Mouse (Mus musculus): ENCODE results near the gene Pacsin1. TPM values are rescaled to one million over a fixed set of nuclear protein-coding genes. Genes with fewer than 3 reads are reported as not detected.

Gene Pacsin1
- polyA plus RNA-seq, 1 experiment from 2014 or later: 1.9 TPM

DNA sequence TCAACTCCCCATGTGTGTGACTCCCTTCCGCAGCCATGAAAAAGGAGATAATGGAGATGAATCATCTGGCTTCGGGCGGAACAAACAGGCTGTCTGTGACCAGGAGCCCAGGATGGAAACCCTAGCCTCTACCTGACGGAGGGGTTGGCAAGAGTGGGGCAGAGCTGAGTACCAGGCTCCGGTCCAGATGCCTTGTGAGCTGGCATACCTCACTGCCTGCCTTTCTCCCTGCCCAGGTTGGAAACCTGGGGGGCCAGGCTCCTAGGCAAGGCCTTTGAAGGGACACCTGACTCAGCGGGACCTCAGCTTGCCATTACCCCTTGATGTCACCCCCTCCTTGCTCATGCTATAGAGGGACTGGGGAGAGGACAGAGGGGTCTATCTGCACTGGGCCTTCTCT lies 85.7 kb downstream of the Pacsin1 start:
- H3K9me3 ChIP-seq: no peaks in the 10 kb centered on the region
- no peaks in the 10 kb centered on the region for H3K27me3 ChIP-seq (replicated peaks)
- no peak for ATAC-seq (ENCODE audit: insufficient read depth, low FRiP score, low read depth)
- no peak overlapping the region for H3K4me2 ChIP-seq
- H3K36me3 ChIP-seq: no peaks in the 10 kb centered on the region
- no peak overlapping the region for H3K27ac ChIP-seq
- H3K4me1 ChIP-seq: 0 out of 2 replicates have a peak, but pooled peaks cover 4% of the 10 kb centered on the region
- H3K4me3 ChIP-seq (replicated peaks): no peak overlapping the region
- H3K9ac ChIP-seq: no peak overlapping the region
- 80% methylated on average over 6 of the region's 6 CpGs for WGBS

DNA sequence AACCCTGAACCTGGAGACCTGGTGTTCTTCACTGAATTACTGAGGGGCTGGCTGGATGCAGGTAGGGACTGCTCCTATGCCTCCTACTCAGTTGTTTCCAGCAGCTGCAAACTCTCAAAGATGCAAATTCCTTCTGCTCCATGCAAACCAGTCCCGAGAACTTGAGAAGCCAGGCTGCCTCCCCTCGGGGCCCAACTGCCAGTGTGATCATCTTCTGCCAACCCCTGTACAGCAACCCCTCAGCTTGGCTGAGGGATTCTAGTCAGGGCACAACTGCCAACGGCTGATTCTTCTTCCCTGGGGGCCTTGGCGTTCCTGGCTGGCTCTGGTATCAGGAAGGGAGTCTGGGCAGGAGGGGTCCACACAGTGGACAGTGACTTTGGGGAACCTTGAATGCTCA lies 91.1 kb downstream of the Pacsin1 start:
- Histone ChIP-seq H3K9ac (no peak overlapping the region), H3K9me3 (no peaks in the 10 kb centered on the region), H3K4me2 (no peak overlapping the region), H3K27me3 (replicated peaks) (no peaks in the 10 kb centered on the region), H3K27ac (no peak overlapping the region), H3K4me3 (replicated peaks) (no peak overlapping the region), H3K4me1 (0 out of 2 replicates have a peak, but pooled peaks cover 5% of the 10 kb centered on the region), H3K36me3 (no peaks in the 10 kb centered on the region)
- WGBS: 53% methylated on average over 4 of the region's 4 CpGs
- ATAC-seq (ENCODE audit: insufficient read depth, low FRiP score, low read depth): no peak

DNA sequence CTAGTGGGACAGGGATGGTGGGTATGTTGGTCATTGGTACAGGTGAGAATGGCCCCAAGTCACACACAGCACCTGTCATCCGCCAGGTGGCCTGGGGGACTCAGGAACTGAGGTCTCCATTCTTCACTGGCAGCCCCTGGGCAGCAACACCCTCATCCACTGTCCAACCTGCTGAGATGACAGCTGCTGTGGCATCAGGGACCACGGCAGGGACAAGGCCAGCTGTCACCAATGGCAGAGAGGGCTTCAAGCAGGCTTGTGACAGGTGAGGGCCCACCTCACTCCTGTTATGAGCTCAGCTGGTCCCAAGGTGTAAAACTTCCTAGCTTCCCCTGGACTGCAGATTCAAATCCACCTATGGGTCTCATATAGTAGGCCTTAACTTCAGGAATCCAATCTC lies 92.8 kb downstream of the Pacsin1 start:
- 84% methylated on average over 2 of the region's 2 CpGs for WGBS
- H3K36me3 ChIP-seq: no peaks in the 10 kb centered on the region
- H3K27me3 ChIP-seq (replicated peaks): no peaks in the 10 kb centered on the region
- no peak overlapping the region for H3K27ac ChIP-seq
- H3K4me2 ChIP-seq: no peak overlapping the region
- H3K9ac ChIP-seq: no peak overlapping the region
- H3K4me1 ChIP-seq: 0 out of 2 replicates have a peak, but pooled peaks cover 5% of the 10 kb centered on the region
- no peak for ATAC-seq (ENCODE audit: insufficient read depth, low FRiP score, low read depth)
- no peaks in the 10 kb centered on the region for H3K9me3 ChIP-seq
- H3K4me3 ChIP-seq (replicated peaks): no peak overlapping the region

DNA sequence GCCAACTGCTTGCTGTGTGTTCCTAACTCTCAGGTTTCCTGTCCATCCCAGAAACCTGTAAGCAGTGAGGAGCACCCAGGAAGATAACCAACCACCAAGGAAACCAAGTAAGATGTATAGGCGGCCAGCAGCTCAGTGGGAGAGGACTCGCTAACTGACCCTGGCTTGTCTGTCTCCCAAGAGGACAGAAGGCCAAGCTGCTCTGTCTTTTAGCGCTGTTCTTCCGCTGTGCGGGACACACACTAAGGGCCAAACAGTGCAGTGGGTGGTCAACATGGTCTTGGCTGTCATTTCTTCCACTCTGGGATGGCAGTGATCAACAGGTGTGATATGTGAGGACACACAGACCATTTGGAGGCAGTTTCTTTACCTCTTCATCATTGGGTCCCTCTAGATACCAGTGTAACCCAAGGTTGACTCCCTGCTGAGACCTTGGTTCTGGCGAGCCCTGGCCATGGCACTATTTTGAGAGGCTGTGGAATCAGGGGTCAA lies 95.2 kb downstream of the Pacsin1 start:
- no peaks in the 10 kb centered on the region for H3K36me3 ChIP-seq
- no peaks in the 10 kb centered on the region for H3K9me3 ChIP-seq
- no peak overlapping the region for H3K4me2 ChIP-seq
- no peak overlapping the region for H3K4me3 ChIP-seq (replicated peaks)
- no peak overlapping the region for H3K9ac ChIP-seq
- WGBS: 91% methylated on average over 6 of the region's 6 CpGs
- no peak for ATAC-seq (ENCODE audit: insufficient read depth, low FRiP score, low read depth)
- 0 out of 2 replicates have a peak, but pooled peaks cover 5% of the 10 kb centered on the region for H3K4me1 ChIP-seq
- no peaks in the 10 kb centered on the region for H3K27me3 ChIP-seq (replicated peaks)
- H3K27ac ChIP-seq: no peak overlapping the region

DNA sequence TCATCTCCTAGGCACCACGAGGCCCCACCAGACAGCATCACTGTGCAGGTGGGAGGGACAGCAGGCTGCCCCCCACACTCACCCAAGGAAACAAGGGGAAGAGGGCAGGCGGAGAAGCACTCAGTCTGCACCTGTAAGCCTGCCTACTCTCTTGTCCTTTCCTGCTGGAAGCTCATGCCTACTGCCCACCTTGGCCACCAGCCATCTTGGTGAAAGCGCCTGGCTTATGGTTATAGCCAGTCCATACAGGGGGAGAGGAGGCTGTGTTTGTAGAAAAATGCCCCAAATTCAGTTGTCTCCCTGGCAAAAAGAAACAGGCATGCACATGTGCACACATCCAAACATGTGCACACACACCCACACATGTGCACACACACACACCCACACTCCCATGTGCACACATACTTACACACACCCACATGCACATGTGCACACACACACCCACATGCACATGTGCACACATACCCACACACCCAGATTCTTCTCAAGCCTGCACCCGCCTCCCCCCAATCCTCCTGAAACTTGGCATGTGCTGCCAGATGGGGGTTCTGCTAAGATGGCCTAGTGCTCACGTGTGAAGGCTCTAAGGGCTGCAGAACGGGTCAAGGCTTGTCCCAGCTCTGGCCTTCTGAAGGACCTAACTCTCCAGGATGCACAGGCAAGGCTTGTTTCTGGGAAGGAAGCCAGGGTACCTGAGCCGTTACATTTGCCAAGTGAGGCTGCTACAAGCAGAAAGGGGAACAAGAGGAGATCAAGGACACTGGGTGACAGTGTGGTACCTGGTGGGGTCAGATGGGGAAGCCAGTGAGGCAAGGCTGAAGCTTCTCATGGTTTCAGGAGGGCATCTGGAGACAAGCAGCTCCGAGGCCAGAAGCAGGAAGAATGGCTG lies 96.2 kb downstream of the Pacsin1 start:
- 85% methylated on average over 8 of the region's 8 CpGs for WGBS
- no peaks in the 10 kb centered on the region for H3K9me3 ChIP-seq
- no peak overlapping the region for H3K9ac ChIP-seq
- ATAC-seq (ENCODE audit: insufficient read depth, low FRiP score, low read depth): no peak
- H3K4me3 ChIP-seq (replicated peaks): no peak overlapping the region
- H3K27me3 ChIP-seq (replicated peaks): no peaks in the 10 kb centered on the region
- 0 out of 2 replicates have a peak, but pooled peaks cover under 1% of the 10 kb centered on the region for H3K4me1 ChIP-seq
- H3K27ac ChIP-seq: no peak overlapping the region
- H3K36me3 ChIP-seq: no peaks in the 10 kb centered on the region
- H3K4me2 ChIP-seq: no peak overlapping the region

DNA sequence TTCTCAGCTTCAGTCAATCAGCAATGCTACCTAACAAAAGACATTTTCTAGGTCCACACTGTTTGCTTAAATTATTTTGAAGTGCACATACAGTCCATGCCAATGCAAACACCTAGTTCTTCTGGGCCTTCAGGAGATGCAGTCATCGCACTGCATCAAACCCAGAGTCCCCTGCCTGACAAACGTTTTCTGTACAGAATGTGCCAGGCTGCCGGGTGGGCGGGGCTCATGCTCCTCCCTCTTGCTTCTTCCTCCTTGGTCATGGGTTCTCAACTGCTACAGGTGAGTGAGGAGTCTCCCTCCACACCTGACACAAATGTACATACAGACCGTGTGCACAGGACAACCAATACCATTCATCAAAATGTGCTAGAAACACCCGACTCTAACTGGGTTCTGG lies 104.9 kb downstream of the Pacsin1 start:
- Histone ChIP-seq H3K36me3 (peaks cover 9% of the 10 kb centered on the region), H3K4me1 (peaks cover 3% of the 10 kb centered on the region; the same call in 1 of the 2 replicates), H3K4me2 (no peak overlapping the region), H3K9ac (no peak overlapping the region), H3K9me3 (no peaks in the 10 kb centered on the region), H3K4me3 (replicated peaks) (no peak overlapping the region), H3K27me3 (replicated peaks) (no peaks in the 10 kb centered on the region), H3K27ac (no peak overlapping the region)
- ATAC-seq (ENCODE audit: insufficient read depth, low FRiP score, low read depth): no peak
- WGBS: 64% methylated on average over 6 of the region's 6 CpGs

Other genes with a start within 250 kb of the Pacsin1 start
- 0.15 and 0.35 TPM in 2 replicates for gene Grm4, start 134.1 kb upstream of the Pacsin1 start, polyA plus RNA-seq (2015; fragmentation: Nextera tagmentation; extraction: Ambion mirVana)
- 193 and 215 TPM in 2 replicates for gene Hmga1, start 99.0 kb upstream of the Pacsin1 start, polyA plus RNA-seq (2015; fragmentation: Nextera tagmentation; extraction: Ambion mirVana)
- 23.6 and 33.1 TPM in 2 replicates for gene AI413582, start 89.8 kb upstream of the Pacsin1 start, polyA plus RNA-seq (2015; fragmentation: Nextera tagmentation; extraction: Ambion mirVana)
- 78.6 and 79.3 TPM in 2 replicates for gene Nudt3, start 32.0 kb upstream of the Pacsin1 start, polyA plus RNA-seq (2015; fragmentation: Nextera tagmentation; extraction: Ambion mirVana)
- gene RPS10-NUDT3, start 20.3 kb upstream of the Pacsin1 start, polyA plus RNA-seq (2015; fragmentation: Nextera tagmentation; extraction: Ambion mirVana): not detected in 2 replicates
- 933 and 955 TPM in 2 replicates for gene Rps10, start 18.8 kb upstream of the Pacsin1 start, polyA plus RNA-seq (2015; fragmentation: Nextera tagmentation; extraction: Ambion mirVana)
- gene Spdef, start 73.4 kb downstream of the Pacsin1 start, polyA plus RNA-seq (2015; fragmentation: Nextera tagmentation; extraction: Ambion mirVana): 18.9 and 22.8 TPM in 2 replicates
- gene D17Wsu92e, start 165.1 kb downstream of the Pacsin1 start, polyA plus RNA-seq (2015; fragmentation: Nextera tagmentation; extraction: Ambion mirVana): 20.0 and 23.1 TPM in 2 replicates
- gene Snrpc, start 182.6 kb downstream of the Pacsin1 start, polyA plus RNA-seq (2015; fragmentation: Nextera tagmentation; extraction: Ambion mirVana): 247 and 276 TPM in 2 replicates
- 3.8 and 5.3 TPM in 2 replicates for gene Uhrf1bp1, start 200.9 kb downstream of the Pacsin1 start, polyA plus RNA-seq (2015; fragmentation: Nextera tagmentation; extraction: Ambion mirVana)

Data from stomach, embryonic 15.5 days (tissue).